Mouse (Mus musculus): Measurements from ENCODE around the gene Grm7. TPM values are rescaled to one million over a fixed set of nuclear protein-coding genes. Genes with fewer than 3 reads are reported as not detected.

Gene Grm7
- polyA plus RNA-seq, 1 experiment from 2014 or later = 3.6 TPM

DNA sequence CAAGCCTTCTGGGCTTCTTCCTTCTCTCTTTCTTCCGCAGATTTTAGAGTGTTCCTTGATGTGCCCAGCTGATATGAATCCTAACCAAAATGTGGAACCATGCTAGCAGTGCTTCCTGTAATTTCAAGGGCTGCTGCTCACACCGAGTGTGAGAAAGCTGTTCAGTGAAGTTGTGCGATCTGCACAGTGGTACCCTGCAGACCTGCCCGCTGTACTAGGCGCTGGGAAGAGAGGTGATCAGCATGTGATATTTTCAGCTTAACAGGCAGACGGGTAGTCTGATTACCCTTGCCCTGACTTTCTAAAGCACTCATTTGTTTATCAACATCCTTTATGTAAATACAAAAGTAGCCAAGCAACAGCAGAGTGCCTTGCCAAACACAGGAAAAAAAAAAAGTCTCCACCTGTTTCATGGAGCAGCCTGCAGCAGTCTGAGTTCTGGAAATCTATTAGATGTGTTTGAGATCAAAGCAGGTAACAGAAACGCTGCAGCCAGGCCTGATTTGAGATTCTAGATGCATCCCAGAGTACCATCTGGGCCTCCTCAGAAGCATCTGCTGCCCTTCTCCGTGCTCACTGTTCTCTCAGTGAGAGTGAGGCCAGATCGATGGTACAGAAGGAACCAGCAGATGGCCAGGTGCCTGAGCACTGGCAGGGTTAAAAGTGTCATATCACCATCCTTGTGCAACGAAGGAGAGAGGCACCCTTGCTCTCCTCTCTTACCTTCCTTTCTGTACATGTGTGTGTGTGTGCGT is 727.4 kb downstream of the Grm7 start:
- Histone ChIP-seq H3K27me3 (no peaks in the 10 kb centered on the region), H3K4me2 (no peak overlapping the region), H3K4me3 (no peak overlapping the region), H3K36me3 (ENCODE audit: poor library complexity, severe bottlenecking) (no peaks in the 10 kb centered on the region), H3K9me3 (replicated peaks) (no peaks in the 10 kb centered on the region), H3K9ac (no peak overlapping the region), H3K27ac (peak overlapping the region; percentile 11; the same call in 1 of the 2 replicates), H3K4me1 (peaks cover 28% of the 10 kb centered on the region)
- peak; percentile 89 for ATAC-seq
- WGBS = 29% methylated on average over 11 of the region's 11 CpGs

GRCm38 (mm10) chr6:111380710-111381109 is 735.3 kb downstream of the Grm7 start:
- no peaks in the 10 kb centered on the region for H3K9me3 ChIP-seq (replicated peaks)
- ATAC-seq = no peak

GRCm38 (mm10) chr6:111408750-111409149 is 763.4 kb downstream of the Grm7 start:
- Histone ChIP-seq H3K36me3 (ENCODE audit: poor library complexity, severe bottlenecking) (no peaks in the 10 kb centered on the region), H3K4me2 (no peak overlapping the region), H3K27me3 (no peaks in the 10 kb centered on the region), H3K27ac (no peak overlapping the region), H3K4me1 (no peaks in the 10 kb centered on the region), H3K4me3 (no peak overlapping the region), H3K9ac (no peak overlapping the region), H3K9me3 (replicated peaks) (no peaks in the 10 kb centered on the region)
- 83% methylated on average over 8 of the region's 8 CpGs for WGBS
- no peak for ATAC-seq

More at GRCm38 (mm10) chr6:111380710-111381109, 735.3 kb downstream of the Grm7 start:
- Histone ChIP-seq H3K4me2 (no peak overlapping the region), H3K9ac (no peak overlapping the region), H3K4me3 (no peak overlapping the region), H3K36me3 (ENCODE audit: poor library complexity, severe bottlenecking) (no peaks in the 10 kb centered on the region), H3K27ac (no peak overlapping the region), H3K4me1 (no peaks in the 10 kb centered on the region), H3K27me3 (no peaks in the 10 kb centered on the region)
- WGBS = 75% methylated on average over 2 of the region's 2 CpGs

DNA sequence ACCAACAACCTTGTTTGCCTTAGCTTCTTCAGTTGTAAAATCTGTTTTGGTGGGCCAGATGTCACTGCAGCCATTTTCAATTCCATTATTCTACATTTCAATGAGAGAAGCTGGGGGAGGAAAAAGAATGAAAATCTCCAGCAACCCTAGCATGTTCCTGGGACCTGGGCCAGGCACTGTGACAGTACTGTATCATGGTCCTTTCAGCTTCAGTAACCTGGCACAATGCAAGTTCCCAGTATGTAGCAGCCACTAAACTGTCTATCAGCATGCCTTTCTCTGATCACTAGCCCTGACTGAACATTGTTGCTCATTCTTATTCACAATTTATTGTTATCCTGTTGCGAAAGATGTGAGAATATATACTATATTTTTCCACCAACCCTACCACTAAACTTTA is 779.4 kb downstream of the Grm7 start:
- Histone ChIP-seq H3K9me3 (replicated peaks) (no peaks in the 10 kb centered on the region), H3K36me3 (ENCODE audit: poor library complexity, severe bottlenecking) (no peaks in the 10 kb centered on the region), H3K27me3 (no peaks in the 10 kb centered on the region), H3K27ac (no peak overlapping the region), H3K9ac (no peak overlapping the region), H3K4me1 (peaks cover 5% of the 10 kb centered on the region; the same call in 1 of the 2 replicates), H3K4me3 (no peak overlapping the region), H3K4me2 (no peak overlapping the region)
- peak; percentile 81 for ATAC-seq
- WGBS = 73% methylated on average over 1 of the region's 1 CpGs

DNA sequence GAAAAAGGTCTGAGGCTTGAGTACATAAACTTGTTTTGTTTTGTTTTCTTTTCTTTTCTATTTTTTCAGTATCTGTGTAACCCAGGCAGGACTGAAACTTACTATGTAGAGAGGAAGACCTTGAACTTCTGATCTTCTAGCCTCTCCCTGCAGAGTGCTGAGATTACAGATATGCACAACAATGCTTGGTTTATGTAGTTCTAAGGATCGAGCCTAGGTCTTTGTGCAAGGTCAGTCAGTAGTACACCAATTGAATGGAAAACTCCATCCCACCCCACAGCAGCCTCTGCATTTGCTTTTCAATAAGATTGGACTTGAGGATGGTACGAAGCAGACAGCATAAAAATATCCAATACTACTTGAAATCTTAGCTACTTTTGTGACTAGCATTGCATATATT is 800.8 kb downstream of the Grm7 start:
- Histone ChIP-seq H3K4me1 (peaks cover 16% of the 10 kb centered on the region), H3K4me2 (no peak overlapping the region), H3K27ac (no peak overlapping the region), H3K36me3 (ENCODE audit: poor library complexity, severe bottlenecking) (no peaks in the 10 kb centered on the region), H3K9me3 (replicated peaks) (no peaks in the 10 kb centered on the region), H3K4me3 (no peak overlapping the region), H3K9ac (no peak overlapping the region), H3K27me3 (no peaks in the 10 kb centered on the region)
- WGBS = 80% methylated on average over 2 of the region's 2 CpGs
- ATAC-seq = no peak

- Histone ChIP-seq H3K4me3 (no peak overlapping the region), H3K9me3 (replicated peaks) (no peaks in the 10 kb centered on the region)
- no peak for ATAC-seq
These were observed 802.5 kb downstream of the Grm7 start for GRCm38 (mm10) chr6:111447851-111448250.

GRCm38 (mm10) chr6:111449054-111449783 is 803.8 kb downstream of the Grm7 start:
- Histone ChIP-seq H3K4me1 (peaks cover 16% of the 10 kb centered on the region), H3K36me3 (ENCODE audit: poor library complexity, severe bottlenecking) (no peaks in the 10 kb centered on the region), H3K9ac (no peak overlapping the region), H3K9me3 (replicated peaks) (no peaks in the 10 kb centered on the region), H3K27ac (no peak overlapping the region), H3K4me2 (no peak overlapping the region), H3K27me3 (no peaks in the 10 kb centered on the region), H3K4me3 (no peak overlapping the region)
- WGBS = 28% methylated on average over 3 of the region's 3 CpGs
- ATAC-seq = peak; percentile 85

More at GRCm38 (mm10) chr6:111447851-111448250, 802.5 kb downstream of the Grm7 start:
- Histone ChIP-seq H3K4me2 (no peak overlapping the region), H3K27ac (no peak overlapping the region), H3K4me1 (peaks cover 16% of the 10 kb centered on the region), H3K27me3 (no peaks in the 10 kb centered on the region), H3K36me3 (ENCODE audit: poor library complexity, severe bottlenecking) (no peaks in the 10 kb centered on the region), H3K9ac (no peak overlapping the region)

- Histone ChIP-seq H3K4me3 (no peak overlapping the region), H3K9ac (no peak overlapping the region), H3K9me3 (replicated peaks) (no peaks in the 10 kb centered on the region), H3K36me3 (ENCODE audit: poor library complexity, severe bottlenecking) (no peaks in the 10 kb centered on the region), H3K27ac (no peak overlapping the region), H3K4me1 (0 out of 2 replicates have a peak, but pooled peaks cover 2% of the 10 kb centered on the region), H3K4me2 (no peak overlapping the region), H3K27me3 (no peaks in the 10 kb centered on the region)
- ATAC-seq = no peak
- 30% methylated on average over 1 of the region's 1 CpGs for WGBS
These were observed 836.5 kb downstream of the Grm7 start for GRCm38 (mm10) chr6:111481866-111482265.

GRCm38 (mm10) chr6:111486081-111486480 is 840.7 kb downstream of the Grm7 start:
- no peaks in the 10 kb centered on the region for H3K36me3 ChIP-seq (ENCODE audit: poor library complexity, severe bottlenecking)
- no peak overlapping the region for H3K9ac ChIP-seq
- no peak for ATAC-seq
- 0 out of 2 replicates have a peak, but pooled peaks cover 2% of the 10 kb centered on the region for H3K4me1 ChIP-seq
- H3K27me3 ChIP-seq = no peaks in the 10 kb centered on the region
- no peaks in the 10 kb centered on the region for H3K9me3 ChIP-seq (replicated peaks)
- H3K4me2 ChIP-seq = no peak overlapping the region
- H3K4me3 ChIP-seq = no peak overlapping the region
- H3K27ac ChIP-seq = no peak overlapping the region

DNA sequence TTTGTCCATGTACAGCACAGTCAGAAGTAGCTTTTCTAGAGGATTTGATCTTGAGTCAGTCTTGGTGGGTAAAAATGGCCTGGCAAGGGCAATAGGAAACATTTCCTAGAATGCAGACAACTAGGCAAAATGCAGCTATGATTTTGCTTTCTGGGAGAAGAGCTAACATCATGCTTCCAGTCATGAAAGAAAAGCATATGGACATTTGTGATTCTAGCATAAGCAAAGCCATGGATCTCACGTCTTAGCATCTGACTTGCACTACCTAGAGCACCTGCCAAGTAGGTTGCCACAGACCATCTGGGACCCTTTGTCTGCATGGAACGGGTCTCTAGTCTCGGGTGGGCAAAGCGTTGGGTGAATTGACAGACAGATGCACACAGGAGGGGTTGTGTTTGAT is 842.2 kb downstream of the Grm7 start:
- Histone ChIP-seq H3K36me3 (ENCODE audit: poor library complexity, severe bottlenecking) (no peaks in the 10 kb centered on the region), H3K27ac (no peak overlapping the region), H3K9ac (no peak overlapping the region), H3K4me2 (no peak overlapping the region), H3K4me1 (no peaks in the 10 kb centered on the region), H3K27me3 (no peaks in the 10 kb centered on the region), H3K9me3 (replicated peaks) (no peaks in the 10 kb centered on the region), H3K4me3 (no peak overlapping the region)
- ATAC-seq = no peak
- WGBS = 79% methylated on average over 4 of the region's 4 CpGs

DNA sequence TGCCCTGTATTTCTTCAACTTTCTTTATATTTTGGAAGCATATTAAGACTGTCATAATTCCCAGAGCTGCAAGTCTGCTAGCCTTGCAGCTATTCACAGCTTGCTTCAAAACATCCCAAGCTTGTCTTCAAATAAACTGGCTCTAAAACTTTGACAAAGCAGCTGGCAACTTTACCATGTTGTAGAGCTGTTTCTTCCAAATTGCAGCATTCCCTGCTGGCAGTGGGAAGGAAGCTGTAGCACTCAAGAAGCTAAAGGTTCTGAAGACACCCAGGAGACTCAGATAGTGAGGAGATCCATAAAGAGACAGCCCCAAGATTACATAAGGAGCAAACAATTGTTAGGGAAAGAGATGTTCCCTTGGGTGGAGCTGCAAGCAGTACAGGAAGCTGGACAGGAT is 846.8 kb downstream of the Grm7 start:
- H3K4me2 ChIP-seq = no peak overlapping the region
- H3K9me3 ChIP-seq (replicated peaks) = no peaks in the 10 kb centered on the region
- H3K27me3 ChIP-seq = no peaks in the 10 kb centered on the region
- H3K36me3 ChIP-seq (ENCODE audit: poor library complexity, severe bottlenecking) = no peaks in the 10 kb centered on the region
- no peak overlapping the region for H3K4me3 ChIP-seq
- H3K9ac ChIP-seq = no peak overlapping the region
- no peaks in the 10 kb centered on the region for H3K4me1 ChIP-seq
- no peak for ATAC-seq
- H3K27ac ChIP-seq = no peak overlapping the region

DNA sequence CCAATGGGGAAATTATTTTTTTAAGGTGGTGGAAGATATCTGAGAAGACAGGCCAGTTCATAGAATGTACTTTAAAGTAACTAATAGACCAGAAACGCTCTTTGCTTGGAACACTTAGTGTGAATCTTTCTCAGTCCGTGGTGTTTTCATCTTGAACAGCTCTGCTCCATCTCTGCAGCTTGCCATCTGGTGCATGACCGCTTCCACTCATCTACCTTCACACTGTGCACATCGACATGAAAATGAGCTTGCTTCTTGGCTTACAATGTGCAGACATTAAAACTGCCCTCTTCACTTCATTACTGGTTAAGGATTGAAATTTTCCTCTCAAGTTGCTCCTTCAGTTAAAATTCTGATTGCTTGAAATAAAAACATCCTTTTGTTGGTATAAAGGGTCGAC is 854.2 kb downstream of the Grm7 start:
- Histone ChIP-seq H3K27me3 (no peaks in the 10 kb centered on the region), H3K4me1 (no peaks in the 10 kb centered on the region), H3K9me3 (replicated peaks) (no peaks in the 10 kb centered on the region), H3K4me2 (no peak overlapping the region), H3K36me3 (ENCODE audit: poor library complexity, severe bottlenecking) (no peaks in the 10 kb centered on the region), H3K9ac (no peak overlapping the region), H3K4me3 (no peak overlapping the region), H3K27ac (no peak overlapping the region)
- 85% methylated on average over 5 of the region's 5 CpGs for WGBS
- no peak for ATAC-seq
